Mouse (Mus musculus): ENCODE measurements around the gene Mdm2.
A peak's percentile ranks its signal among the peaks of the same experiment; 100 is the strongest.

Mdm2 gene

DNA sequence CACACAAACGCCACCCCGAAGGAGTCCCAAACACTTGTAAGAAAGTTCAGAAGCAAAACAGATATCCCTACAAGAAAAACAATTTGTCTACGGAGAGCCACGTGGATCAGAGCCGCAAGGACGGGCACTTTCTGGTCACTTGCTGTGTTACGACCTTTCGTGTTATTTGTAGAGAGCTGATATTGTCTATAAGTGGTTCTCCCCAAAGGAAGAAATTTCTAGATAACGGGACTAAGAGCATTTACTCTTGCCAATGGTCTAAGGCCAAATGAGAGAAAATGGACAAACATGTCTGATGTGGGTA is 26.9 kb downstream of the Mdm2 start:
- DNase-seq (ENCODE audit: low spot score in 2 of 2) = no peak

DNA sequence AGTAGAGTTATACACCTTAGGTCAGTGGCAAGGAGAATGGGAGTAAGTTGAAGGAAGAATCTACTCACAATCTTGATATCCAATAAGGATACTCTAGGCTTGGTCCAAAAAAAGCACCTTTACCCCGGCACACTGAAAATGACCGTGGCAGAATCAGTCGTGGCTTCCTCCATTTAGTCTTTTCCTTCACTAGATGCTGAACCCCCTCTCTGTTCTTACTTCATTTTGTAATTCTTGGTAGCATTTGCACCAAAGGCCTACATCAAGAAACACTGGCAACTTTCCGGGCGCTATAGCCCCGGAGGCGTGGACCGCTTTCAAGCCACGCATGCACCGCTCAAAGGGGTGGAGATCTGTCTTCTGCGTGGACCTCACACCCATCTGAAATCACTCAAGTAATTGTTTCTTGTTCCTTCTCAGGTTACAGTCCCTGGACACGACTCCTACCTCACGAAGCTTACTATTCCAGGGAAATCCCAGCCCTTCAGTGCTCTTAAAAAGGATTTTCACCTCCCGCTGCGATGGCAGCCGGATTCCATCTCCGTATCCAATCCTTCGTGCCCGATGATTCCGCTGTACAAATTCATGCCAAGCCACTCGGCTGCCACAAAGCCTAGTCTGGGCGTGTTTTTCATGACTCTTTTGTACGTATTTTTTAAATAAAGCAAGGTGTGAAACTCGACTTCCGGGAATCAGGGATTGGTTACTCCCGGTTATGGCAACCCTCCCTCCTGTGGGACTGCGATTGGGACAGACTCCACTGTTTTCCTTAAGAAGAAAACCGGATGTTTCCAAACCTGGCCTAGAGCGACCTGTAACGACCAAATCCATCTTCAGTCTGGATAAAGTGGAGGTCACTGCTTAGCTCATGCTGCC is 27.5 kb downstream of the Mdm2 start:
- DNase-seq (ENCODE audit: low spot score in 2 of 2) = no peak

DNA sequence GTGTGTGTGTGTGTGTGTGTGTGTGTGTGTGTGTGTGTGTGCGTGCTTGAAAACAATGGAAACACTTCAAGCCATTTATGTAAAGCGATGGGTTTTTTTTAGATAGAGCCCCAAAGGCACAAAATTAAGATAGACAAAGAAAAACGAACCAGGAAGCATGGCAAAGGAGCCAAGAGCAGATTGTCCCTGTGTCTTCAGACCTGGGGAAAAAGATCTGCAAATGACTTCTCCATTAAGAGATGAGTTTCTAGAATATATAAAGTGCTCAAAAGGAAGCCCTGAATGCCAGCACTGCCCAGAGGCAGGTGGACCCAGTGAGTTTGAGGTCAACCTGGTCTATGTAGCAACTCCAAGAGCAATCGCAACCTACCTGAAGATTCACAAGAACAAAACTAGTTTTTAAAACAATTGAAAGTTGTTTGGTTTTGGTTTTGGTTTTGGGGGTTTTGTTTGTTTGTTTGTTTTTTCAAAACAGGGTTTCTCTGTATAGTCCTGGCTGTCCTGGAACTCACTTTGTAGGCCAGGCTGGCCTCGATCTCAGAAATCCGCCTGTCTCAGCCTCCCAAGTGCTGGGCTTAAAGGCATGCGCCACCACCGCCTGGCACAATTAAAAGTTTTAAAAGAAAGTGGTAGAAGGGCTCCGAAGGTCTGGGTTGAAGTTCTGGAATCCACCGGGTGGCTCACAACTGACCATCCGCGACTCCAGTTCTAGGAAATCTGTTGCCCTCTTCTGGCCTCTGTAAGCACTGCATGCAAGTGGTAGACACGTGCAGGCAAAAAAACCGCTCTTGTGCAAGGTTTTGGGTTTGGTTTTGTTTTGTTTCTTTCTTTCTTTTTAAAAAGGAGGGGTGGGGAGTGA is 28.3 kb downstream of the Mdm2 start:
- DNase-seq (ENCODE audit: low spot score in 2 of 2) = peak in 1 of 2 experiments; percentile 21

DNA sequence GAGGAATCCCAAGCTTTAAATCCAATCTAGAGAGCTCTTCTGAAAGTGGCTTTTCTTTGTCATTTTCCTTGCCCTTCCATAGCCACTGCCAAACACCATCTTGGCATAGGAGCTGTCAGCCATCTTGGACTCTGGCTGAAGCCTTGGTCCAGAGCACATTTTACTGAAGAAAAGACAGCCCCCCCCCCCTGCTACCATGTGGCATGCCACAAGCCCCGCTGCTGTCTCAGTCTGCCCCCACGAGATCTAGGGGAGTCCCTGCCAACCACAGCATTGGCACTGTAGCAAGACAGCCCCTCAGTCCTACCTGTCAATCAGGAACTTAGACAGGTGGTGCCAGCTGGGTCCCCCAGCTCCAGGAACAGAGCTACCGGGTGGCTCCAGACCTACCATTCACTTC is 29.0 kb downstream of the Mdm2 start:
- no peak for DNase-seq (ENCODE audit: low spot score in 2 of 2)

DNA sequence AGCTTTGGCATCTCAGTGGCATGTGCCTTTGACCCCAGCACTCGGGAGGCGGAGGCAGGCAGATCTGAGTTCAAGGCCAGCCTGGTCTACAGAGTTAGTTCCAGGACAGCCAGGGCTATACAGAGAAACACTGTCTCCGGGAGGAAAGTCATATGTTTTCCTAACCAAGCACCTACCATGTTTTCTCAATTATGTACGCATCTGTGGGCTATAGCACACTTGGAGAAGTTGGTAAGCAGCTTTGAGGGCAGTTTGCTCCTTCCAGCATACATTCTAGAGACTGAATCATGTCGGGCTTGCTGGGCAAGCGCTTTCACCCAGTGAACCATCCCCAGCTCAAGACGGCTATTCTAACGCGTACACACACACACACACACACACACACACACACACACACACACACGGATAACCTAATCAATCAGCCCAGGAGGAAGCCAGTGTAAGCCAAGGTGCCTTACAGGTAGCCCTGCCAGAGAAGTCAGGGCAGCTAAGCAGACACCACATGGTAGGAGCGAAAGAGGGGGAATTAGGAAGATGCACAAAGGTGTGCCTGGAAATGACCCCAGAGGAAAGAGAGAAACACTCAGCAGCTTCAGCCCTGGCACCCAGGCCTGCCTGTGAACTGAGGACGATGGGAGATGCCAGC is 29.6 kb downstream of the Mdm2 start:
- no peak for DNase-seq (ENCODE audit: low spot score in 2 of 2)

DNA sequence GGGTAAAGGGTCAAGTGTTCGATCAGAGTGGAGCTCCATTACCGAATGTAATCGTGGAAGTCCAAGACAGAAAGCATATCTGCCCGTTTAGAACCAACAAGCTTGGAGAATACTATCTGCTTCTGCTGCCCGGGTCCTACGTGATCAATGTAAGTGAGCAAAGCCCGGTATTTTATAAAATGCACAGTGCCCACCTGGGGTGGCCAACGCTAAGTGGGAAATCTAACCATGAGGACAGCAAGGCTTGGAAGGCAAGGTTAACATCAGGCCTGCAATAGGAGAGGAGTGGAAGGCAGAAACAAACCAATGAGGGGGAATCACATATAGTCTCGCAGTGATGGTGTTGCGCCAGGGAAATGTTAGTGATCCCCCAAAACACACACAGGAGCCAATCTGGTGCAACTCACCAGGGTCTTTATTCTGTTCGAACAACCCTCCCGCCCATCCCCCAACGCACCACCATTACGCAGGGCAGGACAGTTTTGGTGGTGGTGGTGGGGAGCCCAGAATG is 30.5 kb downstream of the Mdm2 start:
- no peak for DNase-seq (ENCODE audit: low spot score in 2 of 2)

DNA sequence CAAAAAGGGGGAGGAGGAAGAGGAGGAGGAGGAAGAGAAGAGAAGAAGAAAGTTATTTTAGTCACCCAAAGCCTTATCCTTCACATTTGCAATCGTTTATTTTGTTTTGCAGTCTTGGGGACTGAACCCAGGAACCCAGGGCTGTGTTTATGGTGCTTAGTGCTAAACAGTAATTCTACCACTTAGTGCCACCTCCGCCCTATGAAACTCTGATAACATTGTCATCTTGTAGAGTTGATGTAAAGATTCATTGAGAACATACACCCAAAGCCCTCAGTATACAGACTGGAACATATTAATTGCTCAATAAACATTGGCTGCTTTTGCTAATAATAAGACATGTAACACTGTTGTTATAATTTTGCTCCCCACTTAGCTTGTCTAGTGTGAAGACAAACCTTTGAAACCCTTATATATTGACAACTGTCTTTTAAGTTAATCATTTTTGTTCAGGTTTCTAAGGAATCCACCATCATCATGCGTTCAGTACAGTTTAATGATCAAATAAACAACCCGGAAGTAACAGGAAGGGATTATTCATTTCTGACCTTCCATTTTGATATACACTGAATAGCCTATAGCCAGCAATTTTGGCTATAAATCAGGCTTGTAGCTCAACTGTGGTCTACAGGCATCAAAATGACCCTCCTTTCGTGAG is 31.4 kb downstream of the Mdm2 start:
- DNase-seq (ENCODE audit: low spot score in 2 of 2) = no peak

DNA sequence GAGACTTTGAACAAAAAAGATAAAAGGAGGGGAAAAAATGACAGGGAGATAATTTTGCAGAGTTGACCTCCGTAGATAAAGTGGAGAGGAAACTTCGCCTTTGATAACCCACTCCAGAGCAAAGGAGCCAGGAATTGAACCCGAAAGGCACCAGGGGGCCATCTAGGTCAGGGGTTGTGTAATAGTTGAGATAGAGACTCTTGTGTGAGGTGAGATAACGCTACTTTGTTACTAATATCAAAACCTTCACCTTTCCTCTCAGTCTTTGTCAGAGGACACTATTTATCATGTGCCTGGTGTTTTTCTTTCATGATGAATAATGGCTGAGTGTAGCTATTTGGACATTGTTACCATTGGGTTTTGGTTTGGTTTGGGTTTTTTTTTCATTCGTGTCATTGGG is 32.2 kb downstream of the Mdm2 start:
- DNase-seq (ENCODE audit: low spot score in 2 of 2) = no peak

DNA sequence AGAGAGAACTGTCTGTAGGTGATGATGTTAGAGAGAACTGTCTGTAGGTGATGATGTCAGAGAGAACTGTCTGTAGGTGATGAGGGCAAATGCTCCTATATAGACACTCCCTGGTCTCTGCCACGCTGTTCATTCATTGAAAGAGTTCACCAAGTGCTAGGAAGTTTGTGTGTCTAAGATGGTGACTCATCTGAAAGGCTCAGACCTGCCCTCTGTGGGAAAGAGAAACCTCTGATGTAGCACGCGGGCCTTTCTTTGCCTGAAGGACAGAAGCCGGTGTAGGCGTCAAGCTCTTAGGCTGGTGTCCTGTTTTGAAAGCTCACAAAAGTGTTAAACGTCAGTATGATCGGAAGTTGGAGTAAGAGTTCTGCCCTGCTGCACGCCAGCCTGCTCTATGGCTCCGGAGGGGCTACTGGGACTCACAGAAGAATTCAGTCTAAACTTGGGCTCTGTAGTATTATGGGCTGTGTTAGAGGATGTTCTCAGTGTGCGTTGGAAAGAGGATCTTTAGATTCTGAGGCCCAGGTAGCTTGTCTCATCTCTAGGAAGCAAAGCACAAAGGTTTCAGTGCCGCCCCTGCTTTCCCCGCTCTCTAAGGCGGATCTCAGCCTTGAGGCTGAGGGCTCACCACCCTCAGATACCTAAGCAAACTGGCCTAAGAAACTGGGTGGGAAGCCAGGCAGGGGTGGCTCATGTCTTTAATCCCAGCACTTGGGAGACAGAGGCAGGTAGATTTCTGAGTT is 32.9 kb downstream of the Mdm2 start:
- no peak for DNase-seq (ENCODE audit: low spot score in 2 of 2)

DNA sequence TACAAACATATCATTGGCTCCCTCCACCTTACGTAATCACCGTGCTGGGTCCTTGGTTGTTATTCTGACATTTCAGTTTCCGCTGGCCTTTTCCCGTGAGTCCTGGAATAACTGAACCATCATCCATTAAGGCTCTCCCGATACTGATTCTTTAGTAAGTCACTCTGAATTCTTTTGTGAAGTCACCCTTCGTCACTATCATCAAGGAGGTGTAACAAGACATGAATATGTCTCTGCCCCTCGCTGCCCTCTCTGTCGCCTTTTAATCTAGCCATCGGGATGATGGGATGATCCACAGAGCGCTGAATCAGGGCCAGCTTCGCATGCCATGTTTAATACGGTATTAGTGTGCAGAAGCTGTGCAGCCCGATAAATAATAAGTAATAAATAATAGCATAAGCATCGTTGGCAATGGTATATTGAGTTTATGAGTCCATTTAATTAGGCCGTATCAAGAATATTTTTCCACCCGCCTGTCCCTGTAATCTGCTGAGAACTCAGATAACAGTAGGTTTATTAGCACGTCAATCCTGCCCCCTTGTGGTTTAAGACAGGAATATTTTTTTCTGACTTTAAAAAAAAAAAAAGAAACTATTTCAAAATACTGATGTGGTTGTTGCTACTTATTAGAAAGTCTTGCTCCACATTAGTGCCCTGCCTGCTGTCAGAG is 33.8 kb downstream of the Mdm2 start:
- peak; percentile 23 to 45 for DNase-seq (ENCODE audit: low spot score in 2 of 2)

DNA sequence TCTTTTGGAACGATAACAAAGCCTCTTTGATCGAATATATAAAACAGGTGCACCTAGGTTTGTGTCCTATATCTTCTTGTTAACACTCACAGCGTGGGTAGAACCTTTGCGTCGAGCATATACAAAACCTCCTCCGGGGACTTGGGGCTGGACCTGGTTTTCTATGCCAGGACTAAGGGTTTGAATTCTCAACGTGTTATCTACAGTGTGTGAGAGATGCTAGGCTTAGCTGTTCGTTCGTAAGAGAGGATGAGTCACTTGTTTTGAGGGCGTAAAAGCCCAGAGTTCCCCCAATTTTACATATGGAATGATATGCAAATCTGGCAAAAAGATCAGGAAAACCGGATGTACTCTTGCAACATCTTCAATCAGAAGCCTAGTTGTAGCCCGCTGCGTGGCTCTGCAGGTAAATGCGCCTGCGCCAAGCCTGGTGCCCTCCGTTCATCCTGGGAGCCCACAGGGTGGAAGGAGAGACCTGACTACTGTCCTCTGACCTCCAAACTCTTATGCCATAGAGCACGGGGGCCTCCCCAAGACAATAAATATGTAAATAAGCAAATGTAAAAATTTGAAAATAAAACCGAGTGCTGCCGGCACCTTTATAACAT is 34.4 kb downstream of the Mdm2 start:
- DNase-seq (ENCODE audit: low spot score in 2 of 2) = peak; percentile 46 to 65

DNA sequence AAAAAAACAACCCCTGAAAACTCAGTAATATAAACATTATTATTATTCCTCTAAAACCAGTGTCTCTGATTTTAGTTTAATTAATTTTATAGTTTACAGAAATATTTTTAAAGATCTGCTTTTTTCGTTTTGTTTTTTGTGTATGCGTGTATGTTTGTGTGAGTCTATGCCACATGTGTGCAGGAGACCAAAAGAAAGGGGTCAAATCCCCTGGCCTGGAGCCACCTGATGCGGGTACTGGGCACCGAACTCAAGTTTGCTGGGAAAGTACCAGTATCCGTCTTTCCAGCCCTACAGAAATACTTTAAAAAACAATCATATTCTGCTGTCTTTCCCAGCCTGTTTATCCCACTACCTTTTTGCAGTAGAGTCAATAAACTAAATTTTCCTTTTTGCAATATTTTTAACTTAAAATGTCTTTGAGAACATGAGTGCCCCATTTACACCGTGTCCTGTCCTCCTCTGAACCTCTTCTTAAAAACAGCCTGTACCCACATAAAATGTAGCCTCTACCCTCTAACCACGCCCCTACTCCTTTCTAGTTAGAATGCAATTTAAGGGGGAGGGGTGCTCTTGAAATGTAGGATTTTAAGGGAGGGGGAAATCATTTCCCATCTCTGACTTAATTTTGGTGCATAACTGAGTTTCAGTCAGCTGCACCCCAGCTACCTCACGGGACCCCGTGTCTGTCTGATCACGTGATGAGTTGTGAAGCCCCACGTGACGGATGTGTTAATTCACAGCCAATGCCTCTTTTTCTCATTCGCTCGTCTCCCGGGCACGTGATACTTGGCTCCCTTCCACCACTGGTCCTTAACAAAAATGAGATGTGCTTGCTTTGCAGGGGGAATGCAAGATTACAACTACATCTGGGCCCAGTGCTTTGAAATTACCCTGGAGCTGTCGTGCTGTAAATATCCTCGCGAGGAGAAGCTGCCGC is 35.2 kb downstream of the Mdm2 start:
- peak; percentile 75 to 86 for DNase-seq (ENCODE audit: low spot score in 2 of 2)

DNA sequence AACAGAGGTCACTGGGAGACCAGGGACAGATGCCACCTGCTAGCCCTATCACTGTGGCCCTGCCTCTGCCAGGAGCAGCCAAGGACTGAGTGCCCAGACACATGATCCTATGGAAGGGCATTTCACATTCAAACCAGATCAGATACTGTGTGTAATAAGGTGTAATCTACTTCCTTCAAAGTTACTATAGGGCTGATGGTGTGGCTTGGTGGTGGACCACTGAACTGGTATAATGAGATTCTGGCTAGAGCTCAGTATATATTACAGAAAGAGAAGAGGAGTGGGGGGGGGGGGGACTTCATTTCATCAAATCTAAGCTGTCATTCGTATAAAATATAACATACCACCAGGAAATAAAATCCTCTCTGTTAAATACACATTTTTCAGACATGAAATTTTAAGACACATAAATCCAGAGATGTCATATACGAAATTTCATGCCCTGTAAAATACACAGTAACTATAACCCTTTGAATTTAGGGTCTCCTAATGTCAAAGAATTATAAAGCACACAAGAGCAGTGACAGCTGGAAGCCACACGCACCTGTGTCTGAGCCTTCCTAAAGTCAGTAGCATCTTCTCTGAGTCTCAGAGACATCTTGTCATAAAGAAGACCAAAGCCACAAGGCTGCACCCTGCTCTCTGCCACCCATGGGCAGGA is 36.1 kb downstream of the Mdm2 start:
- no peak for DNase-seq (ENCODE audit: low spot score in 2 of 2)

DNA sequence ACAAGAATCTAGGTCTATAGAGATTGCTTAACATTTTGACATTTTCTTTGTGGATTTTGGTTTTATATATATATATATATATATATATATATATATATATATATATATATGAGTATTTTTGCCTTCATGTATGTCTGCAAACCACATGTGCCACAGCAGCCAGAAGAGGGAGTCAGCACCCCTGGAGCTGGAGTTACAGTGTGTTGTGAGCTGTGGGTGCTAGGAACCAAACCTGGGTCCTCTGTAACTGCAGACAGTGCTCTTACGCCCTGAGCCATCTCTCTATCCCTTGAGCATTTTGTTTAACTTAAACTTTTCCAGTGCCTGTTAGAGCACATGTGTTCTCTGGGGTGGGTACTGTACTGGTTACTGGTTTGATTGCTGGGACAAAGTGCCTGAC is 36.6 kb downstream of the Mdm2 start:
- DNase-seq (ENCODE audit: low spot score in 2 of 2) = no peak

DNA sequence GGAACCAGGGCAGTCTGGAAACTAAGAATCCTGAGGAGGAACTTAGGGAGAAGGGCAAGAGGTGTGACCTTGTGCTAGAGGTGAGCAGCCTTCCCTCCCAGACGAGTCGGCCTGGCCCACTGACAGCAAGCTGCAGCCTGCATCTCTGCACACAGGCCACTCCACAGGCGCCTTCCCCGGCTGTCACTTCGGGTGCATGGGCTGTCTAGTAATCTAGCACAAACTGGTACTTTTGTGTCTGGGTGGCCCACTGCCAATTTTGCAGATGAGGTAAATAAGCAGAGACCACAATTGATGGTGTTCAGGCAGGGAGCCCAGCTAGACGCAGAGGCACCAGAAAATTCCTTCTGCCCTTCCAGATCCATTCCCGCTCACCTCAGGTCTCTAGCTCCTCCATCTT is 37.9 kb downstream of the Mdm2 start:
- DNase-seq (ENCODE audit: low spot score in 2 of 2) = peak; percentile 37 to 70

DNA sequence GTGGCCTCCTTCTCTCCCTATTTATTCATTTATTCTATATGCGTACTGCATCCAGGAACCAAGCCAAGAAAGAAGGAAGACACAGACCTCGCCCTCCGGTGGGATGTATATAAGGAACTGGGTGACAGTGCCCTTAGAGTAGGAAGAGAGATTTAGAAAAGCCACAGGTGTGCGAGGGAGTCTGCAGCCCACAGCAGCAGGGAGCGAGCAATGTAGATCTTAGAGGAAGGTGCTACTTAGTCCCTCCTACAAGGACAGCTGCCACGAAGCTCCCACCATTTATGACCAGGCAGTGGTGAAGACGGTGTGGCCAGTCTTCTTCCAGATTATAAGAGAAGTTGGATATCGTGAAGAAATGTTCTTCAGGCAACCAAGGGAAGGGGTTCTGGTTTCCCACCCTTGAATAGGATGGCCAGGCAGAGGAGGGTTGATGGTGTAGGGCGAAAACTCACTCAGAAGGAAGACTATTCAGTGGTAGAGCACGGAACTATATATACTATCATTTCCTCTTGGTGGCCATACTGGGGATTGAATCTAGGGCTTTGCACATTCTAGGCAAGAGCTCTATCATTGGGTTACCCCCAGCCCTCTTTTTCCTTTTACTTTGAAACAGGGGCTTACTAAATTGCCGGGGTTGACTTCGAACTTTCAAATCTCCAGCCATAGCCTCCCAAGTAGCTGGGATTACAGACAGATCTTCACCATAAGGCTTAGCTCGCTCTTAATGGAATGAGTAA is 38.5 kb downstream of the Mdm2 start:
- no peak for DNase-seq (ENCODE audit: low spot score in 2 of 2)

DNA sequence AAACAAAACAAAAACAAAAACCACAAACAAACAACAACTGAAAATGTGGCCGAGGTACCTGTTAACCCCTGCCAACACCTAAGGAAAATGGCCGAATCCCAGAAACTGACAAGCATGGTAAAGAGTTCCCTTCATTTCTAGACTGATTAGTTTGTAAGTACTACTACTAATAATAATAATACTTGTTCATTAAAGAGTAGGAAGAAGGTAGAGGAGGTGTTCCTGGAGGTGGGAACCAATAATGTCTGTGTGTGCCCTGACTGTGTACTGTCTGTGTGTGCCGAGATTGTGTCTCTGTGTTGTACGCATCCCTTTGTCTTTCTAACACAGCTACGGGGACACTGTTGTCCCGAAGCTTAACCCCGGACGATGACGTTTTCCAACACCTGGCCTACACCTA is 39.3 kb downstream of the Mdm2 start:
- no peak for DNase-seq (ENCODE audit: low spot score in 2 of 2)

DNA sequence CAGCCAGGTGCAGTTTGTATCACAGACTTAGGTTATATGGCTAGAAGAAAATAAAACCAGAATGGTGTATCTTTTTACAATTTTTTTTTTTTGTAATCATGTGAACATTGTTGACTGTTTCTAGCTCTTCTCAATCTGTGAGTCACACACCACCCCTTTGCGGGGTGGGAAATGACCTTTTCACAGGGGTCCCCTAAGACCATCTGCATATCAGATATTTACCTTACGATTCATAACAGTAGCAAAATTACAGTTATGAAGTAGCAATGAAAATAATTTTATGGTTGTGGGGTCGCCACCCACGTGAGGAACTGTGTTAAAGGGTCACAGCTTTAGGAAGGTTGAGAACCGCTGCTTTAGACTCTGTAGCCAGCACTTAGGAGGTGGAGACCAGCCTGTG is 39.8 kb downstream of the Mdm2 start:
- DNase-seq (ENCODE audit: low spot score in 2 of 2) = no peak

Measured in left cerebral cortex, adult 9 months (tissue).